Mouse (Mus musculus) cerebellum, adult 11 months (tissue): Measurements from ENCODE around the gene Tbx1.
A peak's percentile ranks its signal among the peaks of the same experiment; 100 is the strongest.

Experiments
- DNase-seq: peaks from one replicate; pipeline ENCODE4 v3.0.0; 2022

Tbx1 gene

GRCm38 (mm10) chr16:18589804-18590790, at the start of gene Tbx1:
Gene Tbx1 (minus strand): TSS chr16:18590671.
- DNase-seq, result no peak

GRCm38 (mm10) chr16:18639382-18639929, 49.0 kb upstream of the Tbx1 start:
- DNase-seq, result no peak

GRCm38 (mm10) chr16:18638396-18638795, 47.9 kb upstream of the Tbx1 start:
- no peak for DNase-seq

- no peak for DNase-seq
Measured at GRCm38 (mm10) chr16:18636804-18637203, 46.3 kb upstream of the Tbx1 start.

GRCm38 (mm10) chr16:18636401-18636800, 45.9 kb upstream of the Tbx1 start:
- no peak for DNase-seq

GRCm38 (mm10) chr16:18633333-18633732, 42.9 kb upstream of the Tbx1 start:
- no peak for DNase-seq

GRCm38 (mm10) chr16:18632816-18633215, 42.3 kb upstream of the Tbx1 start:
- DNase-seq, result no peak

GRCm38 (mm10) chr16:18632059-18632458, 41.6 kb upstream of the Tbx1 start:
- DNase-seq, result no peak

GRCm38 (mm10) chr16:18631141-18631540, 40.7 kb upstream of the Tbx1 start:
- DNase-seq, result no peak

- DNase-seq, result no peak
Measured at GRCm38 (mm10) chr16:18630291-18630690, 39.8 kb upstream of the Tbx1 start.

- peak; percentile 80 for DNase-seq
Measured at GRCm38 (mm10) chr16:18629390-18630231, 39.1 kb upstream of the Tbx1 start, which contains the start of gene Sept5. Gene Sept5 (minus strand): TSS chr16:18629954.

- peak; percentile 26 for DNase-seq
Measured at GRCm38 (mm10) chr16:18628948-18629340, 38.5 kb upstream of the Tbx1 start.

- DNase-seq, result peak; percentile 26
Measured at GRCm38 (mm10) chr16:18628206-18628947, 37.9 kb upstream of the Tbx1 start.

- DNase-seq, result peak; percentile 54
Measured at GRCm38 (mm10) chr16:18627163-18627562, 36.7 kb upstream of the Tbx1 start.

GRCm38 (mm10) chr16:18626376-18626878, 36.0 kb upstream of the Tbx1 start, which contains the start of gene Gm49601:
Gene Gm49601 (minus strand): TSS chr16:18626427.
- DNase-seq, result peak; percentile 89

- DNase-seq, result peak; percentile 64
Measured at GRCm38 (mm10) chr16:18625791-18626311, 35.4 kb upstream of the Tbx1 start.

GRCm38 (mm10) chr16:18625097-18625496, 34.6 kb upstream of the Tbx1 start:
- peak; percentile 37 for DNase-seq

GRCm38 (mm10) chr16:18624641-18625040, 34.2 kb upstream of the Tbx1 start:
- peak; percentile 25 for DNase-seq

- DNase-seq, result peak; percentile 51
Measured at GRCm38 (mm10) chr16:18623751-18624540, 33.5 kb upstream of the Tbx1 start.

- peak; percentile 31 for DNase-seq
Measured at GRCm38 (mm10) chr16:18622916-18623750, 32.7 kb upstream of the Tbx1 start.
